Mouse (Mus musculus): Measurements from ENCODE around the gene Tmcc3.

DNA sequence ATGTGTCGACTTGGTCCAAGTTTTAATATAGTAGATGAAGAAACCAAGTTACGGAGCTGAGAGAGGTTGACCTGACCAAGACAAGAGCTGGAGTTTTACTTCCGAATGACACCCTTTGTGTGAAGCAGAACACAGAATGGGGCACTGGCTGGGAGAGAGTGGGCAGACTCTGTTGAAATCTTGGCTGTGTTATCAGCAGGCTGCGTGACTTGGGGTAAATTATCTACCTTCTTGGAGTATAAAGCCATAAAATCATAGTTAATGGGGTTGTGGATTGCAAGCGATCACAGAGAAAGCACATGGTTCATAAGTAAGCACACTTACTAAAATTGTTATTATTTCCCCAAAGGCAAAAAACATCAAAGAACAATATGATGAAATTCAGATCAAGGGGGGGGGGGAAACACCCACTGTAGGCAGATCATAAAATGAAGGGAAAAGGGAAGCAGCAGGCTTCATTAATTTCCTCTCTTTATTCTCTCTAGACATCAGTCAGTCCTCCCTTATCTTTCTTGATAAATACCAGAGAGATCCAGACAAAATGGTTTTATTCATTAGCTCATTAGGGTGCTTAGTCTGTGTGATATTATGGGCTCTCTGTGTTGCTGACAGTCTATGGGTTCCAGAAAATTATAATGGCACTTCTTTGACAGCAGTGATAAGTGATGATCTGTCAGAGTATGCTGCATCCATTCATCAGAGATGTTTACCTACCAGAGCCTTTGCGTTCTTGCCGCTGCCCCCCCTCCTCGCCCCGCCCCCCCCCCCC is 1.1 kb upstream of the Tmcc3 start:
- no peak for TF ChIP-seq CTCF (IDR thresholded peaks at IDR 0.05; ENCODE audit: low read depth)
- no peak for TF ChIP-seq EP300 (optimal IDR thresholded peaks at IDR 0.05)

All from stomach, postnatal 0 days (tissue).